Mouse (Mus musculus) gonadal fat pad, adult 2 months (tissue): ENCODE data around the gene Taf13. TPM values are rescaled to one million over a fixed set of nuclear protein-coding genes. Genes with fewer than 3 reads are reported as not detected.

ENCODE experiments used
- DNase-seq: peaks from one replicate; pipeline ENCODE4 v3.0.0-alpha.2; 2012; ENCODE audit warnings: low read depth
- polyA plus RNA-seq: library from polyadenylated mRNA; depleted of rRNA; stranded (reverse); fragments of >200 nt; gene quantifications from 2 replicates; pipeline ENCODE4 v1.2.3, GENCODE M21; 2012; rRNA removed

Taf13 gene
- polyA plus RNA-seq, 1 experiment, result 6.2 TPM

- no peak for DNase-seq
Observed at GRCm38 (mm10) chr3:108572309-108573010, 962 bp downstream of the Taf13 start.

GRCm38 (mm10) chr3:108574018-108574417 lies 2.5 kb downstream of the Taf13 start:
- no peak for DNase-seq

GRCm38 (mm10) chr3:108584580-108584979 lies 13.1 kb downstream of the Taf13 start:
- no peak for DNase-seq

GRCm38 (mm10) chr3:108588446-108588845 lies 16.9 kb downstream of the Taf13 start:
- no peak for DNase-seq

GRCm38 (mm10) chr3:108590786-108591529 lies 19.5 kb downstream of the Taf13 start, which contains the start of gene Wdr47:
TSS of gene Wdr47 (plus strand) at chr3:108591279.
- peak; percentile 45 for DNase-seq

GRCm38 (mm10) chr3:108591530-108592522 lies 20.3 kb downstream of the Taf13 start:
- DNase-seq, result no peak

GRCm38 (mm10) chr3:108608906-108609305 lies 37.4 kb downstream of the Taf13 start:
- DNase-seq, result no peak

Other genes starting within 250 kb of the Taf13 start
- 0.15 TPM in 1 of 2 replicates, not detected in the other for gene Mybphl, start 206.8 kb upstream of the Taf13 start, polyA plus RNA-seq
- gene Psrc1, start 187.9 kb upstream of the Taf13 start, polyA plus RNA-seq, result 1.2 and 1.5 TPM in 2 replicates
- gene Celsr2, start 156.1 kb upstream of the Taf13 start, polyA plus RNA-seq, result 18.5 and 28.7 TPM in 2 replicates
- 55.8 and 63.1 TPM in 2 replicates for gene Sars, start 126.5 kb upstream of the Taf13 start, polyA plus RNA-seq
- gene 1700013F07Rik, start 37.5 kb upstream of the Taf13 start, polyA plus RNA-seq, result 2.5 and 4.4 TPM in 2 replicates
- 0.20 and 0.55 TPM in 2 replicates for gene 5330417C22Rik, start 35.2 kb upstream of the Taf13 start, polyA plus RNA-seq
- gene Tmem167b, start 9.2 kb upstream of the Taf13 start, polyA plus RNA-seq, result 8.1 and 14.6 TPM in 2 replicates
- 8.6 and 8.8 TPM in 2 replicates for gene Wdr47, start 19.6 kb downstream of the Taf13 start, polyA plus RNA-seq
- gene Clcc1, start 82.2 kb downstream of the Taf13 start, polyA plus RNA-seq, result 34.5 and 47.1 TPM in 2 replicates
- 2.7 and 2.8 TPM in 2 replicates for gene Gpsm2, start 150.6 kb downstream of the Taf13 start, polyA plus RNA-seq
- gene Aknad1, start 168.0 kb downstream of the Taf13 start, polyA plus RNA-seq, result 0.04 and 0.05 TPM in 2 replicates